Mouse (Mus musculus): ENCODE data around the gene Zfp704. TPM values are rescaled to one million over a fixed set of nuclear protein-coding genes. Genes with fewer than 3 reads are reported as not detected.

Zfp704 gene
- polyA plus RNA-seq, 1 experiment from 2014 or later = 12.0 TPM

DNA sequence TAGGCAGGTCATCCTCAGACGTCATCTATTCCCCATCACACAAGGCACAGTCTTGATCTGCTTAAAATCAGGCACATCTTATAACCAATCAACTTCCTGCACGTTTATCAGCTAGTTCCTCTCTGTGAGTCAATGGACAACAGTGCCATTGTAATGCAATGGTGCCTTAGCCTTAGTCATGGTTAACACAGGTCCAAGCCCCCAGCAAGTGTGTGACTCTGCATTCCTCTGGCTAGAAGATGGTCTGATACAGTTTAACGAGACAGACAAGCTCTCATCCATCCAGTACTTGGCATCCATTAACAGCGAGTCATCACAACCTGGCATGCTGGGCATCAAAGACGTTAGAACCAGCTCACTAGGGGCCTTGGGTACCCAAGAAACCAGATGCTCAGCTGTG lies 85.5 kb downstream of the Zfp704 start:
- 57% methylated on average over 5 of the region's 5 CpGs for WGBS

DNA sequence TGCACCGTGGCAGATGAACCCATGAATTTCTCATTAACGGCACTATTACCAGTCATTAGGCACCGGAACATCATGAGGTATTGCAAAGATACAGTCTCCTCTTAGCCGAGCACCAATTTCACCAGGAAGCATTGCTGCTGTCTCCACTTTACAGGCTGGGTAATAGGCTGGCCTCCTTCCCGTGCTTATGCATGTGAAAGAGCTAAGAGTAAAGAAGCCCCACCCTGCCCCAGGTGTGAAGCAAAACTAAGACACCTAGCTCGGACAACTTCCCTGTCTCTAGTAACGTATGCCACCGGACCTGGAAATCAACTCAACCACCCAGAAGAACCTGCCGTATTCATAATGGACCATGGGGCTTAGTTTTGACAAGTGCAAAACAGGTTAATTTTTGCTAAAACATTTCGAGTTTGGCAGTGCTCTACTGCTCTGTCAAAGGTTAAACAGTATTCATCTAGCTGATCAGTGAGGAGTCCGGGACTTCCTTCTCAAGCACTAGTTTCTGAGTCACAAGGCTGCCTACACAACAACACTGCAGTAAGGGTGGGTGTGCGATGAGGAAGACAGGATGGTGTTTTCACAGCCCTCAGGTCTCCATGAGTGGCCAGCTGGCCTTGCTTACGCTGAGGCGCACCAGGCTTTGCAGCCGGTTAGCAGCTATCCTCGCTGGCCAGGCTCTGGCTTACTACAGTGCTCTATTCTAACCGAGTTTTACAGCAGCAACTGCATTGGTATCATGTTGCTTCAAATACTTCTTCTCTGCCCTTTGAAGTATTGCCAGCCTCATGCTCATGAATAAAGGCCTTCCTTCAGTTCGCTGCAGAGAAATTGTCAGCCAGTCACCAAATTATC lies 86.6 kb downstream of the Zfp704 start:
- Histone ChIP-seq H3K4me2 (no peak overlapping the region), H3K9ac (replicated peaks) (no peak overlapping the region), H3K4me1 (peaks cover 52% of the 10 kb centered on the region), H3K27me3 (replicated peaks) (no peaks in the 10 kb centered on the region), H3K9me3 (replicated peaks) (no peaks in the 10 kb centered on the region), H3K4me3 (replicated peaks) (no peak overlapping the region), H3K36me3 (no peaks in the 10 kb centered on the region), H3K27ac (replicated peaks) (peak overlapping the region; percentile 7; the same call in 1 of the 2 replicates)
- 0 out of 2 replicates have a peak, but pooled peaks have one; percentile 5 for ATAC-seq (ENCODE audit: low FRiP score)
- WGBS = 48% methylated on average over 18 of the region's 18 CpGs

More for the DNA sequence above, 85.5 kb downstream of the Zfp704 start:
- Histone ChIP-seq H3K27me3 (replicated peaks) (no peaks in the 10 kb centered on the region), H3K9me3 (replicated peaks) (no peaks in the 10 kb centered on the region), H3K4me3 (replicated peaks) (no peak overlapping the region), H3K36me3 (no peaks in the 10 kb centered on the region), H3K9ac (replicated peaks) (no peak overlapping the region), H3K4me1 (peaks cover 46% of the 10 kb centered on the region), H3K4me2 (no peak overlapping the region), H3K27ac (replicated peaks) (0 out of 2 replicates have a peak overlapping the region, but pooled peaks have one; percentile 45)
- ATAC-seq (ENCODE audit: low FRiP score) = no peak

DNA sequence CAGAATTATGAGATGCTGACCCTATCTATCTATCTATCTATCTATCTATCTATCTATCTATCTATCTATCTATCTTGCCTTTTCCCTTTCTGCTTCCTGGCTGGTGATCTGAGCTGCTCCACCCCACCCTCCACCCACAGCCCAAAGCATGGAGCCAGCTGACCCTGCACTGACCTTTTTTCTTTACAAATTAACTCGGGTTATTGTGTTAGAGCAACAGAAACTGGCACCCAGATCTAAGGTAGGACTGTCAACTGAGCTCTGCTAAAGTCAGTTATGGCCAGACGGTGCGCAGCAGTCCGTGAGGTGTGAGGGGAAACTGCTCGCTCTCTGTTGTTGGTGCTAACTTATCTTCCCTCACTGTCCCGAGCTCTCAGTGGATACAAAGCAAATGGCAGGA lies 87.9 kb downstream of the Zfp704 start:
- Histone ChIP-seq H3K4me2 (no peak overlapping the region), H3K9me3 (replicated peaks) (no peaks in the 10 kb centered on the region), H3K27ac (replicated peaks) (no peak overlapping the region), H3K27me3 (replicated peaks) (no peaks in the 10 kb centered on the region), H3K9ac (replicated peaks) (no peak overlapping the region), H3K4me1 (peaks cover 56% of the 10 kb centered on the region), H3K4me3 (replicated peaks) (no peak overlapping the region), H3K36me3 (no peaks in the 10 kb centered on the region)
- ATAC-seq (ENCODE audit: low FRiP score) = no peak
- 42% methylated on average over 6 of the region's 6 CpGs for WGBS

DNA sequence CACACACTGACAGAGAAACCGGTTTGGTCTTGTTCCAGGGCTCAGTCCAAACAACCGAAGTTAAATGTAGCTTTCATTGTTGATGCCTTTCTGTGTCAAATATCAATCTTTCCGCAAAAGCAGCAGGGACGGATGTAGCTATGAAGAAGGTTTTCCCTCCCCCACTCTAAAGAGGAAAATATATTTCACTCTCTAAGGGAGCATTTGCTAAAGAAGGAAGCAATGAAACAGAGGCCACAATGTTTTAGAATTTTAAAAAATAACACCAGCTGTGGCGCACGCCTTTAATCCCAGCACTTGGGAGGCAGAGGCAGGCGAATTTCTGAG lies 89.2 kb downstream of the Zfp704 start:
- WGBS = 34% methylated on average over 7 of the region's 7 CpGs
- Histone ChIP-seq H3K4me2 (peak overlapping the region; percentile 35), H3K9me3 (replicated peaks) (no peaks in the 10 kb centered on the region), H3K36me3 (no peaks in the 10 kb centered on the region), H3K27me3 (replicated peaks) (no peaks in the 10 kb centered on the region), H3K4me1 (peaks cover 59% of the 10 kb centered on the region), H3K9ac (replicated peaks) (no peak overlapping the region; the same call in 1 of the 2 replicates), H3K4me3 (replicated peaks) (no peak overlapping the region), H3K27ac (replicated peaks) (peak overlapping the region; percentile 75)
- ATAC-seq (ENCODE audit: low FRiP score) = no peak; the same call in 1 of the 2 replicates

DNA sequence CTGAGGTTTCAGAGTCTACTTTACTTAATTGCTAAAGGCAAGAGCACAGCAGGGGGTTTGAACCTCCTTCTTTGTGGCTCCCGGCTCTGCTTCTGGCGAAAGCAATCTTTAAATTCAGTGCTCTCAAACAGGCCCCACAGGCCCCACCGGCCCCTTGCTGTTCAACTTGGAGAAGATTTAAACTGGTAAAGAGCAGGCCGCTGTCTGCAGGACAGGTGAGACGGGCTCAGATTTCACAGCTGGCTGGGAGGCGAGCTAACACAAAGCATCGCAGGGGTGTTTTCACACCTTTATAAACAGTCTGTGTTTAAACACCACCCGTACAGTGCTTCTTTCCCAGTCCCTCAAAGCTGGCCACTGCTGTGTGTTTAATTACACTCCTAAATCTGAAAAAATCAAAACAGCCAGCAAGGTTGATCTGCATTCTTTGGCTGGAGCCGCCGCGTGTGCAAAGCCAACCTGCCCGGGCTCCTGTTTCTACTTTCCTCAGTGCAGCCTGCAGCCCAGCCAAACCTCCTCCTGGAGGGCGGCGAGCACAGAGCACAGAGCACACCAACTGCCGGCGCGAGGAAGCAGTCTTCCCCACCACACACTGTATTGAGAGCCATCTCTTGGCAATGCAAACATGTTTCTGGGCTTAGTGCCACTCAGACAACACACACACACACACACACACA lies 89.7 kb downstream of the Zfp704 start:
- ATAC-seq (ENCODE audit: low FRiP score) = peak; percentile 89
- no peaks in the 10 kb centered on the region for H3K27me3 ChIP-seq (replicated peaks)
- H3K4me3 ChIP-seq (replicated peaks) = no peak overlapping the region
- peak overlapping the region; percentile 35 for H3K4me2 ChIP-seq
- H3K9me3 ChIP-seq (replicated peaks) = no peaks in the 10 kb centered on the region
- 7% methylated on average over 17 of the region's 17 CpGs for WGBS
- no peaks in the 10 kb centered on the region for H3K36me3 ChIP-seq
- H3K4me1 ChIP-seq = peaks cover 59% of the 10 kb centered on the region
- H3K9ac ChIP-seq (replicated peaks) = peak overlapping the region; percentile 3
- H3K27ac ChIP-seq (replicated peaks) = peak overlapping the region; percentile 75

DNA sequence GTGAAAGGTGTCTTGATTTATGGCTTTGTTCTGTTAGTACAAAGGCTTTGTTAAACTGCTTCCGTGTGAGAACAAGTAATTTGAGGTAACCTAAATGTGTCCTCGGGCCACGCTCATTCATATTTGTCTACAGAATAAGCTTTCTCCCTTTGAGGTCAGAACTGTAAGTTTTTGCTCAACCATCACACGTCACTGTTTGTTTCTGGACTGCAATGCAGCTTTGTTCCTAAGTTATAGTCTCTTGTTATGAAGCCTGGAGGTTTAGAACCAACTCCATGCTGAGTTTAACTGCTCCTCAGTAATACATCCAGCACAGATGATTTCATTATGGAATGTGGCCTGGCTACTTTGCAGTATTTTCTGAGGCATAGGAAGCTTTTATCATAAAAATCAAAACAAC lies 90.4 kb downstream of the Zfp704 start:
- Histone ChIP-seq H3K27ac (replicated peaks) (peak overlapping the region; percentile 75), H3K4me2 (no peak overlapping the region), H3K4me3 (replicated peaks) (no peak overlapping the region), H3K9me3 (replicated peaks) (no peaks in the 10 kb centered on the region), H3K4me1 (peaks cover 57% of the 10 kb centered on the region), H3K9ac (replicated peaks) (no peak overlapping the region), H3K36me3 (no peaks in the 10 kb centered on the region), H3K27me3 (replicated peaks) (no peaks in the 10 kb centered on the region)
- no peak for ATAC-seq (ENCODE audit: low FRiP score)
- WGBS = 38% methylated on average over 4 of the region's 4 CpGs

DNA sequence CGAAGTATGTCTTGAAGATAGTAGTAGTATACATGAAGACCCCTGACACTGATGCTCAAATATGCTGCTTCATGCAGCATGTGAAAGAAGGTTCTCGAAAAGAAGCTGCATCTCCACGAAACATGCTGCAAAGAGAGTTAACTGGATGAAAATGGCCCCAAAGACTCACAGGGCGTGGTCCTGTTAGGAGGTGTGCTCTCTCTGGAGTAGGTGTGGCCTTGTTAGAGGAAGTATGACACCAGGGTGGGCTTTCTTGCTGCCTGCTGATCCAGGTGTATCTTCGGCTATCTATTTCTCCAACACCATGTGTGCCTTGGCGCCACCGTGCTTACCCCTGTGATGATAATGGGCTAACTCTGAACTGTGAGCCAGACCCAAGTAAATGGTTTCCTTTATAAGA lies 90.9 kb downstream of the Zfp704 start:
- H3K4me1 ChIP-seq = peaks cover 59% of the 10 kb centered on the region
- H3K27ac ChIP-seq (replicated peaks) = no peak overlapping the region
- H3K4me2 ChIP-seq = no peak overlapping the region
- WGBS = 97% methylated on average over 7 of the region's 7 CpGs
- no peaks in the 10 kb centered on the region for H3K27me3 ChIP-seq (replicated peaks)
- no peaks in the 10 kb centered on the region for H3K36me3 ChIP-seq
- H3K9ac ChIP-seq (replicated peaks) = no peak overlapping the region
- H3K9me3 ChIP-seq (replicated peaks) = no peaks in the 10 kb centered on the region
- ATAC-seq (ENCODE audit: low FRiP score) = no peak
- no peak overlapping the region for H3K4me3 ChIP-seq (replicated peaks)

DNA sequence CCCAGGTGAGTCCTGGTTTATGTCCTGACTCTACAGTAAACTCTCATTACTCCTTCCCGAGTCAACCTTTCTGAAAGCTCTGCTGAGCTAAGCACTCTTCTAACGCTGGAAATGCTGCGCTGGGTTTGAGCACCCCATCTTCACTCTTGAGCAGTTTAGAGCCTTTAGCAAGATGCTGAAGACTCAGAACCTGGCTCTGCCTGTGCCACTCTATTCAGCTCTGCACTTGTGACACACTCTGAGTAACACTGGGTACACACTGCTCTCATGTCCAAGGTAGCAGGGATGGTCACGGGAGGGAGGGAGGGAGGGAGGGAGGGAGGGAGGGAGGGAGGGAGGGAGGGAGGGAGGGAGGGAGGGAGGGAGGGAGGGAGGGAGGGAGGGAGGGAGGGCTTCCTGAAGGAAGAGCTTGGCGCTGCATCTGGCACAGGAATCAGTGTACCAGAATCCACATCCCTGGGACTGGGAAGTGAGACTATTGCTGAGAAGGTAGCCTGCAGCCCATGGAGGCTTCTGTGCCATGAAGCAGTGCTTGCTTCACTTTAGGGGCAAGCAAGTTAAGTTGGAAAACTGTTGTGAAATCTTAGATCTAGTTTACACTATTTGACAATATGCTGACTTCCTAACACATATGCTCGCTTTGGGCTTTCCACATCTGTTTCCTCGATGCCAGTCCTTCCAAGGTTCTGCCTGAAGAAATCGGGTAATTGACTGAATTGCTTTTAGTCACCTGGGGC lies 93.6 kb downstream of the Zfp704 start:
- Histone ChIP-seq H3K36me3 (no peaks in the 10 kb centered on the region), H3K9ac (replicated peaks) (no peak overlapping the region), H3K27me3 (replicated peaks) (no peaks in the 10 kb centered on the region), H3K27ac (replicated peaks) (no peak overlapping the region), H3K4me2 (no peak overlapping the region), H3K4me1 (peaks cover 43% of the 10 kb centered on the region), H3K9me3 (replicated peaks) (no peaks in the 10 kb centered on the region), H3K4me3 (replicated peaks) (no peak overlapping the region)
- ATAC-seq (ENCODE audit: low FRiP score) = no peak
- WGBS = 58% methylated on average over 7 of the region's 8 CpGs

DNA sequence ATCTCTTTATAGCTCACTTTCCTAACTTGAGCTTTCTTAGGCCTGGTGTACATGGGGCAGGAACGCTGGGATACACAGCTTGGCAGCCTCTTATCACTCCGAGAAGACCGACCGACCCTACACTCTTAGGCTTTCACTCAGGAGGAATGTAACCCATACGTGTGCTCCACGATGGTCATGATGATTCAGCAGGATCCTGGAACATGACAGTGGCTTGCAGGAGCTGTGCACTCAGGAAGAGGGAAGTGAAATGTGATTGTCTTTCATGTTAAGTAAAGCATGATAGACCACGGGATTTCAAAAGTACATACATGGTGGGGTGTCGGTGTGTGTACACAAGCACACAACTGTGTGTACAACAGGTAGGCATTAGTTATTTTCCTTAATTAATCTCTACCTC lies 94.4 kb downstream of the Zfp704 start:
- 83% methylated on average over 8 of the region's 8 CpGs for WGBS
- Histone ChIP-seq H3K27me3 (replicated peaks) (no peaks in the 10 kb centered on the region), H3K4me1 (peaks cover 35% of the 10 kb centered on the region), H3K4me3 (replicated peaks) (no peak overlapping the region), H3K9ac (replicated peaks) (no peak overlapping the region), H3K27ac (replicated peaks) (no peak overlapping the region), H3K4me2 (no peak overlapping the region), H3K36me3 (no peaks in the 10 kb centered on the region), H3K9me3 (replicated peaks) (no peaks in the 10 kb centered on the region)
- ATAC-seq (ENCODE audit: low FRiP score) = no peak

DNA sequence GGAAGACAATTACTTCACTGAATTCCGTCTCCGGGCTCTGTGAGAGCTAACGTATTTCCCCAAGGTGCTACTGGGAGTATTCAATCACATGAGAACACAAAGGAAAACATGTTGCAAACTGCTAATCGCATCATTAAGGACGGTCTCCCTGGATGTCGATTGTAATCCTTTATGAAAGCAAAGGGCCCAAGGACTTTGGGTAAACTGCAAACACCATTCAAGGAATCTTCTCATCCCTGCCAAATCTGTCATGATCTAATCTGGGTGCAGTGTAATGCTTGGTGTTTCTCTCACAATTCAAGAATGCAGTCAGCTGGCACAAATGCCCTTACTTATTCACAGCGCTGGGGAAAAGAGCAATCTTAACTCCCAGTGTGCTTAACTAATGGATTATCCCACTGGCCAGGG lies 96.2 kb downstream of the Zfp704 start:
- Histone ChIP-seq H3K27ac (replicated peaks) (peak overlapping the region; percentile 45), H3K27me3 (replicated peaks) (no peaks in the 10 kb centered on the region), H3K4me3 (replicated peaks) (no peak overlapping the region), H3K36me3 (no peaks in the 10 kb centered on the region), H3K9ac (replicated peaks) (no peak overlapping the region), H3K9me3 (replicated peaks) (no peaks in the 10 kb centered on the region), H3K4me1 (peaks cover 18% of the 10 kb centered on the region), H3K4me2 (no peak overlapping the region)
- ATAC-seq (ENCODE audit: low FRiP score) = peak; percentile 63
- WGBS = 15% methylated on average over 7 of the region's 7 CpGs

DNA sequence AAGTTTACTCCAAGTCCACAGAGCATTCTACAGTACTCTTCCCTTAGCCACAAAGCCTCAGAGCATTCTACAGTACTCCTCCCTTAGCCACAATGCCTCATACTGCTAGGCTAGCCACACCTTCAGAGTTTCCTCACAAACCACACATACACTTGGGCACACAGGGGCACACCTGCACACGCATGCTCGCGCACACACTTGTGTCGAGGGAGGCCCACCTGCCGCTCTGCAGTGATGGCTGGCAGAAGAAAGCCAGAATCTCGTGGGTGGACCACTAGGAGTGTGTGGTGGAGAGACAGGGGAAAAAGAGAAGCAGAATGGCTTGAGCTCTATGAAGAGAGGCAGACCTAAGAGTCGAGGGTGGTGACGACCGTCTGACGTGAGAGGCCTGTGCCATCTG lies 97.7 kb downstream of the Zfp704 start:
- Histone ChIP-seq H3K9ac (replicated peaks) (no peak overlapping the region), H3K27me3 (replicated peaks) (no peaks in the 10 kb centered on the region), H3K4me2 (no peak overlapping the region), H3K36me3 (no peaks in the 10 kb centered on the region), H3K4me1 (peaks cover 13% of the 10 kb centered on the region), H3K4me3 (replicated peaks) (no peak overlapping the region), H3K27ac (replicated peaks) (no peak overlapping the region), H3K9me3 (replicated peaks) (no peaks in the 10 kb centered on the region)
- no peak for ATAC-seq (ENCODE audit: low FRiP score)
- 97% methylated on average over 10 of the region's 10 CpGs for WGBS
